Mouse (Mus musculus): Measurements from ENCODE around the gene Fancd2os. TPM values are rescaled to one million over a fixed set of nuclear protein-coding genes. Genes with fewer than 3 reads are reported as not detected.

Fancd2os gene
- total RNA-seq (2021) = not detected
- long read RNA-seq, experiment 1 = 0 reads
- long read RNA-seq, experiment 2 = 0 reads

DNA sequence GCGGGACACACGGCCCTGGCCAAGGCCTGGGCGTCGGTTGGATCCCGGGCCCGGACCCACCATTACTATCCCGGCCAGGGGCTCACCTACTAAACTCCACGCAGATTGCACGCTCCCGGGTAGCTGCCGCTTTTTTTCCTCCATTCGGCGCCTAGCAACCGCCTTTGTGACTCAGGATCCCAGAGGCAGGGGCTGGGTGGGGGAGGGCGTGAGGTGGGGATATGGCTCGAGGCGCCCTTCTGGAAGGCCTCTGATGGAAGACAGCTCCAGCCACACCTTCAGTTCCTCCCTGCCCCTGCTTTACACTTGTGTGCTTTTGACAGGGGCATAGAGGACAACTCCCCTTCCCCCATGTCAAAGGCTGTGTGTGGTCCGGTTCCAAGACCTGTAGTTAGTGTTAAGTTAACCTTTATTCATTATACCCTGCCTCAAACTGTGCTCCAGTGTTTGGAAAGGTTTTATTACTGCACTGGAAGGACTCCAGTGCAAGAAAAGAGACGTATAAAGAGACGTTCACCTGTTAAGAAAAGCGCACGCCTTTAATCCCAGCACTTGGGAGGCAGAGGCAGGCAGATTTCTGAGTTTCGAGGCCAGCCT lies at the start of gene Fancd2os:
Gene Fancd2os, minus strand, starts transcription at position 173 of the 597 bp plus-strand sequence.
- intact Hi-C loops (cut with DNase I) = no loop called here
- DNase-seq = no peak

DNA sequence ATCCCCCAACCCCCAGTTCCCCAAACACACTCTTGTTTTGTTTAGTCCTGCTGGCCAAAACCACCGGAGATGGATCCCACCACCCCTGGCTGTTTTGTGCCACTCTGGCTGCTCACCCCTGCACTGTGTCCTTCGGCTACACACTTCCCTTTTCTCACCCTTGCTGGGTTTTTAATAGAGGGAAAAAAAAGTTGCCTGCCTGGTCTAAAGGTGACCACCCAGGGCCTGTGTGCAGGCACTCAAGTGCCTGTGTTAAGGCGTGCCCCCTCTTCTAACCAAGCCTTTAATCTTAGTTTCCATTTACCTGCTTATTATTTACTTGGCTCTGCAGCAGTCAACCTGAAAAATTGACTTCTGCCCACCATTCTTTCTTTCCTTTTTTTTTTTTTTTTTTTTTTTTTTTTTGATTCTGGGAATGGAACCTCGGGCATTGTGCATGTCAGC lies 49.7 kb upstream of the Fancd2os start:
- intact Hi-C loops (cut with DNase I) = no loop called here

DNA sequence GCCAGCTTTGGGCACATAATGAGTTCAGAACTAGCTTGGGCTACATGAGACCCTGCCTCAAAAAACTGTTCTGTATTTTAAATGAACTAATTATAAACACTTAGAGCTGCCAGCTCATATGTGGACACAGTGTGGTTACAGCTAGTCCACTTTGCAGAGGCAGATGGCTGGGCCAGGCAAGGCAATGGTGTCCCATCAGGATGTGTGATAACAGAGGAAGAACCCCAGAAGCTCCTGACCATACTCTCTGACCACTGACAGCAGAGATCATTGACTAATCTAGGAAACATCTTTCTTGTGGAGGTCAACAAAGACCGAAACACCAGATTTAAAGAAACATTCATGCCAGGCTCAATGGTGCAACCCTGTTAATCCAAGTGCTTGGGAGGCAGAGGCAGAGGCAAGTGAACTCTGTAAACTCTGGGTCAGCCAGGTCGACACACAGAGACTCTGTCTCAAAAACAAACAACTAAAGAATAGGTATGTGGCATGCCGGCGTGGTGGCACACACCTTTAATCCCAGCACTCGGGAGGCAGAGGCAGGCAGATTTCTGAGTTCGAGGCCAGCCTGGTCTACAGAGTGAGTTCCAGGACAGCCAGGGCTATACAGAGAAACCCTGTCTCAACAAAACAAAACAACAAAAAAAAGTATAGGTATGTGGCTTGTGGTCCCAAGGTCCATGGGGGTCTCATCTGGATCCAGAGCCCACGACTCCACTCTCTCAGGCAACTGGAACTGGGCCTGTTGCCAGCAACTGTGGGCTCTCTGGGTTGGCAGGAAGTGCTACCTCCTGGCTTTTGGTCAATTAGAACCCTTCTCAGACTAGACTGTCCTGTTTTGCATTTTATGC lies 49.1 kb upstream of the Fancd2os start:
- intact Hi-C loops (cut with DNase I) = no loop called here
- no peak for DNase-seq

More for the DNA sequence above, 49.7 kb upstream of the Fancd2os start:
- DNase-seq = no peak

DNA sequence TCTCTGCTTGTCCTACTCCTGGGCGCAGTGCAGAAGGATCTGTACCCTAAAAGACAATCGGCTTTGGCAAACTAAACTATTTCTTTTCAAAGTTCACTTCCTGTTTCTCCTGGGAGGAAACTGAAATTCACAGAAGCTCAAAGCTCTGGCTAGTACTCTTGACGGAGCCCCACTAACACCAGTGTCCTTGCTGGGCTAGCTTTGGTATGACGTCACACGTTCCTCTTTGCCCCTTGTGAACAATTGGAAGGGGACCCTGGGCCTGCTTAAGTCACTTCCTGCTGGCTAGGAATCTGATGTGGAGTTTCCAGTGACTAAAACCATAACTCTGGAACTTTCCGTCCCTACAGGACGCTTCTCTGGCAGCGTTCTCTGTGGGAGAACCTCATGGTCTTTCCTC lies 44.3 kb upstream of the Fancd2os start:
- intact Hi-C loops (cut with DNase I) = no loop called here
- DNase-seq = no peak

DNA sequence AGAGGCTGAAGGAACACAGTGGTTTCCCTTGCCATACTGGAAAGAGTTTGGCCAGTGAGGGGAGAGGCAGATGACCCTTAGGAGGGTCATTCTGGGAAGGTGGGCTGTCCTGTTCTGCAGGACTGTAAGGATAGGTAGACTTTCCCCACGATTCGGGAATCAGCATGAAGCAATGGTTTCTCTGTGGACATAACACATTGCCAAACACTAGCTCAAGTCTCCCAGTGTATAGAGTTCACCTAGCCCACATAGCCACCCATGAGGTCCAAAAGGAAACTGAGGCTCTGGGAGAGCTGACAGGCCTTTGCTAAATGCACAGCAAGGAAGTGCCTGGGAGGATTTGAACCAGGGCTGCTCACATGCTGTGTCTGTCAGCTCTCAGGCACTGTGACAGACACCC lies 43.5 kb upstream of the Fancd2os start:
- intact Hi-C loops (cut with DNase I) = no loop called here
- no peak for DNase-seq

DNA sequence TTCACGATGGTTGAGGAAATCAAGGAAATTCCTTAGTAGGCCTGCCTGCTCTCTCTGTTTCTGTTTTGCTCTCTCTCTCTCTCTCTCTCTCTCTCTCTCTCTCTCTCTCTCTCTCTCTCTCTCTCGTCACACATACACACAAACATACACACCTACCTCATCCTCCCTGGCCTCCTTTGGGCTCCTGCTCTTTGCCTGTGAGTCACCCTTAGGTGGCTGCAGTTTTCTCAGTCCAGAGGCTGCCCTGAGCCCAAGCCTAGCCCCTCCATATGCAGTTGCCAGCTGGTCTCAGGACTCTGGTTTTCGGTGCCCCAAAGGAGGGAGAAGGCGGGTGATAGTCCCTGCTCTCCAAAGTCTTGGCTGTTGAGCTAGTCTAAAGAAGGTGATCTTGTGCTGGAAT lies 42.5 kb upstream of the Fancd2os start:
- intact Hi-C loops (cut with DNase I) = no loop called here
- DNase-seq = no peak

DNA sequence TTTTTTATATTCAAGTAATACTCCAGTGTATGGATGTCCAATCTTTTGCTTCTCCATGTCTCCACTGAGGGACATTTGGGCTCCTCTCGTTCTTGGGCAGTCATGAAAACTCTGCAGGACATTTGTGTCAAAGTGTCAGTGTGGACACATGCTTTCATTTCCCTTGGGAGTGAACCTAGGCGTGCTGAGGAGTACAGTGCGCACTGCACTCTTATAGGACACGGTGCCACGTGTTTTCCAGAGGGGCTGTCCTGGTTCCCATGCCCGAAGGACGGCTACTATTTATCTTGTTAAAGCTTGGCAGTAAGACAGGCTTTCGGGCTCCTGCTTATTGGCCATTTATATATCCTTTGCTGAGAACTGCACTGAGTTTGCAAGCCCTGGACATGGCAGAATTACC lies 42.1 kb upstream of the Fancd2os start:
- DNase-seq = no peak
- intact Hi-C loops (cut with DNase I) = no loop called here

DNA sequence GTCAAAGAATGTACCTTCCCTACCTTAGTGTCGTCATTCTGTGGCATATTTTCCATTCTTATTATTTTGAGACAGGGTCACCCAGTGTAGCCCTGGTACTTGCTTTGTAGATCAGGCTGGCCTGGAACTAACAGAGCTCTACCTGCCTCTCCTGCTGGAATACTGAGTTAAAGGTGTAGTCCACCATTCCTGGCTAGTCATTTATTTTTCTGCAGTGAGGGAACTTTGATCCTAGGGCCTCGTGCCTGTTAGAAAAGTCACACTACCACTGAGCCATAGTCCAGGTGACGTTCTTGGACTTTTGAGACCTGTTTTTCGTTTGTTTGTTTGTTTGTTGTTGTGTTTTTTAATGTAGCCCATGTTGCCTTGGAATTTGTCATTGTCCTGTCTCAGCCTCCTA lies 38.7 kb upstream of the Fancd2os start:
- intact Hi-C loops (cut with DNase I) = no loop called here
- DNase-seq = no peak

DNA sequence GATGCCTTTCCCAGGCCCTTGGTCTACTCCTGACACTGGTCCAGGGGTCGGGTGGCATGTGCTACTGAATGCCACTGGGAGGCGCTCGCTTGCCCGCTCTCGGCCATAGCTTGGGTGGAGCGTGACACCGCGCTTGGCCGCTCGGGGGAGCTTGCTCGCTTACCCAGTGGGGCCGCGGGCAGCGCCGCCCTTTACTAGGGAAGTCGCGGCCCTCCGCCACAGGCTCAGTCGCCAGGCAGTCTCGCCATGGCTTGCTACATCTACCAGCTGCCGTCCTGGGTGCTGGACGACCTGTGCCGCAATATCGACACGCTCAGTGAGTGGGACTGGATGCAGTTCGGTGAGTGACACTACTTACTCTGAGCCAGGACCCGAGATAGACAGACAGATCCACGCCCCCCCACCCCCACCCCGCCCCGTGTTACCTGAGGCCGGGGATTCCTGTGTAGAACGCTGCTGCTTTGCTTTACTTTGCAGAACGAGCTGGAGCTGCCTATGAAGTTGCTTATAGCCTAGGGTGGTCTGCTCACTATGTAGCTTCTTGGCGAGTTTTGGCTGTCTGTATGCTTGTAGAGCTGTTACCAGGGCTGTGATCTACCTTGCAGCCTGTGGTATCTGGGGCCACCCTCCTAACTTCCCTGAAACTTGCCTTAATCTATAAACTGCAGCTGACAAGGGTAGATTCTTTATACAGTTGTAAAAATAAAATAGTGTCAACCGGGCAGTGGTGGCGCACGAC lies 38.0 kb upstream of the Fancd2os start, which contains the start of gene Irak2:
Gene Irak2, plus strand, starts transcription at position 166 of the 739 bp plus-strand sequence.
- peak; percentile 92 to 96 for DNase-seq
- intact Hi-C loops (cut with DNase I) = loop anchor here (1.0 kb wide), 1 partner anchor 44 kb away; no protein-coding TSS in a partner anchor

DNA sequence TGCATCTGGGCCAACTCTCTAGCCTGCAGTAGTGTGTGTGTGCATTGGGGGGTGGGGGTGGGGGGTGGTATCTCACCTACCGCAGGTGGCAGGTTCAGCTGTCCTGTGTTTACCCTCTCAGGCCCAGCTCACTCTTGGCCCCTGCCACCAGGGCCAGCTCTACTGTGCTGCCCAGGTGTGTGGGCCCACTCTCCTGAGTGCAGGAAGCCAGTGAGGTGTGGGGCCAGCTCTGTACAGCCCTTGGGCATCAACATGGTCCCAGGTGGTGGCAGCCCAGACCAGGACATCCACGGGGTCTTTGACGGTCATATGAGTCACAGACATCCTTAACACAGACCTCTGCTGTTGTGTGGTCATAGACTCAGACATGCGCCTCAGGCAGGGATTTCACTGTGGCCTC lies 32.3 kb upstream of the Fancd2os start:
- intact Hi-C loops (cut with DNase I) = no loop called here
- no peak for DNase-seq

DNA sequence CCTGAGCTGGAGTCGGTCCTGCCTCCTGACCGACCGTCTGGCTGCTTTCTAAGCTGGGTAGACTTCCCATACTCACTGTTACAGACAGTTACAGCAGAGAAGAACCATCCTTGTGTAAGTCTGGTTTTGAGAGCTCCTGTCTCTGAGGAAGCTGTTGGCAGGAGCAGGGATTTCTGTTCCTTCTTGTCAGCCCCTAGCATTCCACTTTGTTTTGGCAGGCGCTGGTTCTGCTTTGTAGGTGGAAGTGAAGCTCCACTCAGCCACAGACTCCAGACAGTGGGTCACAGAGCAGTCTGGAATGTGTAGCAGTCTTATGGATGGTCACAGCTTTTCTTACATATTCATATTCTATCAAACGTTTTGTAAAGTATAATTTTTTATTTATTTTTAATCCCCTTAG lies 29.8 kb upstream of the Fancd2os start:
- intact Hi-C loops (cut with DNase I) = no loop called here
- no peak for DNase-seq

DNA sequence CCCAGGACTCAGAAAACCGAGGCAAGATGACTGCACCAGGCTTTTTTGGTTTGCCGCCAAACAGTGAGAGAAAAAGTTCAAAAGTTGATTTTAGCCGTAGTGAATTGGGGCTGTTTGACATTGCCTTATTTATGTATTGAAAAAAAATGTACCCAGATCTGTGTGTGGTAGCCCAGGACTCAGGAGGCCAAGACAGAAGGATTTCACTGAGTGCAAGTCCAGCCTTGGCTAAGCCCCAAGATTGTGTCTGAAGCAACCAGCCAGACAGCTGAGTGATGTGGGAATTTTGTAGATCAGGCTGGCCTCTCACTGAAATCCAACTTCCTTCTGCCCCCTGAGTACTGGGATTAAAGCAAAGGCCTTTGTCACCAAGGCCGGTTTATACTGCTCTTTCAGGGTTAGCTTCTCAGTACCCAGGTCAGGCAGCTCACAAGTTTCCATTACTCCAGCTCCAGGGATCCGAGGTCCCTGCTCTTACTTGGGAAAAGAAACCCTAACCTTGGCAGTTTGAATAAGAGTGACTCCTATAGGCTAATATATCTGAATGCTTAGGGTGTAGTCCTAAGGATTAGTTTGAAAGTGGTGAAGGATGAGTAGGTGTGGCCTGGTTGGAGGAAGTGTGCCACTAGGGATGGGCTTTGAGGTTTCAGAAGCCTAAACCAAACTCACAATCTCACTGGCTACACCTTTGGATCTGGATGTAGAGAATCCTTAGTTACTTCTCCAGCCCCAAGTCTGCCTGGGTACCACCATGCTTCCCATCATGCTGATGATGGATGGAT lies 24.7 kb upstream of the Fancd2os start:
- intact Hi-C loops (cut with DNase I) = no loop called here
- DNase-seq = no peak

DNA sequence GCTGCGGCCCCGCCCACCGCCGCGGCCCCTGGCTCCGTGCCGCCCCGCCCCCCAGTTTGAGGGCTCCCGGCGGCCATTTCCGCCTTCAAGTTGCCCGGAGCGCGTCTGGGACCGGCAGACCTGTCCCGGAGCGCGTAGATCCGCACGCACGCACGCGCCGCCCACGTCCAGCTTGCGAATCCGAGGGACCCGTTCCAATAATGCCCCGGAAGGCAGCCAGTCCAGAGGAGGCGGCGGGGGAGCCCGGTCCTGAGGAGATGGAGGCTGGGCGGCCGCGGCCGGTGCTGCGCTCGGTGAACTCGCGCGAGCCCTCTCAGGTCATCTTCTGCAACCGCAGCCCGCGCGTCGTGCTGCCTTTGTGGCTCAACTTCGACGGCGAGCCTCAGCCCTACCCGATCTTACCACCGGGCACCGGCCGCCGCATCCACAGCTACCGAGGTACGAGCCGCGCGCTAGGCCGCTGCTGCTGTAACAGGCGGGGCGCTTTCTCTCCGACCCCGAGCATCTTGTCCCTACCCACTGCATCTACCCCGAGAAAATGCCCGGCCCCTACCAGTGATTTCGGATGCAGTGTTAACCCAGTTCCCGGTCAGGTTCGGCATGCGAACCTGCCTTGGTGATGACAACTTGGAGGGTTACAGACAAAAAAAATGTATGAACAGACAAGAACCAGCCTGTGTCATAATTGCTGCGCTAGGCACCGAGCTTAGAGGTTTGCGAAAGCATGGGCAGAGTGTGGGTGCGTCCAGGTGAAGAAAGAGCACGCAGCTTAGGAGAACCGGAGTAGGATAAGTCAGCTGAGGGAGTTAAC lies 23.6 kb upstream of the Fancd2os start, which contains the start of gene Vhl:
Gene Vhl, plus strand, starts transcription at position 19 of the 811 bp plus-strand sequence.
- intact Hi-C loops (cut with DNase I) = no loop called here
- peak; percentile 84 to 89 for DNase-seq

DNA sequence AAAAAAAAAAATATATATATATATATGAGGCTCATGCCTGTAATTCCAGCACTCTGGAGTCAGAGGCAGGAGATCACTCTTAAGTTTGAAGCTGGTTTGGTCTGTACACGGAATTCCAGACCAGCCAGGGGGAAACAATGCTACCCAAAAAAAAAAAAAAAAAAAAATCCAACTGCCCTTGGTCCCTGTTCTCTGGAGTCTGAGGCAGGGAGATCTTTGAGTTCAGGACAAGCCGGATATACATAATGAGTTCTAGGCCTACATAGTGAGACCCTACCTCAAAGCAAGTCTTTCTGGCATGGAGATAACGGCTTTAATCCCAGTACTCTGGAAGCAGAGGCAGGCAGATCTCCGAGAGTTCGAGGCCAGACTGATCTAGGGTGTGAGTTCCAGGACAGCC lies 22.9 kb upstream of the Fancd2os start:
- DNase-seq = no peak
- intact Hi-C loops (cut with DNase I) = no loop called here

DNA sequence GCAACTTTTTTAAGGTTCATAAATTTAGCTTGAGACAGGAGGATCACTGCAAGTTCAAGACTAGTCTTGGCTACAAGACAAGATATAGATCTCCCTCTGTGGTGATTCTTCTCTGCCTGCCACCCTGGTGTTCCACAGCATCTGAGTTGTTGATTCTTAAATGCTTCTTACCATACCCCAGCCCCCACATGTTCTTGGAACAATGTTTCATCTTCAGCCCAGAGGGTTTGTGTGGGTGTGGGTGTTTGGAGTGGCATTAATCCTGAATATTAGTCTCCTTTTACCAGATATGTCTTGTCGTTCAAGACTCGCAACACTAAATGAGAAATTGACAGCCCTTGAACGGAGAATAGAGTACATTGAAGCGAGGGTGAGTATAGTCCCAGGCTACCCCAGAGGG lies 15.0 kb upstream of the Fancd2os start:
- DNase-seq = no peak
- intact Hi-C loops (cut with DNase I) = no loop called here

DNA sequence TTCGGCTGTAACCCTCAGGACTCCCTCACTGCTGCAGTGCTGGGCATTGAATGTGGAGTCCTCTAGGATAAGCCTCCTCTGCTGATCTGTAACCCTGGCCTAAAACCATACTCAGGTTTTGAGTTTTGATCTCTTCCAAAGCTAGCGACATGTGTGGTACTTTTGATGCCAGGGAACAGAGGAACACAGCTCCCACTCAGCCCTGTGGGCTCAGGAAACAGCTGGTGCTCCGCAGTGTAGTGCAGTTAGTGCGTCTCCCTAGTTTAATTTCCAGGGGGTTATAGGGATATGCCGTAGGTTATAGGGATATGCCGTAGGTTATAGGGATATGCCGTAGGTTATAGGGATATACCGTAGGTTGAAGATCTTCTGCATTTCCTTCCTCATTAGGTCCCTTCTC lies 14.5 kb upstream of the Fancd2os start:
- intact Hi-C loops (cut with DNase I) = no loop called here
- no peak for DNase-seq

DNA sequence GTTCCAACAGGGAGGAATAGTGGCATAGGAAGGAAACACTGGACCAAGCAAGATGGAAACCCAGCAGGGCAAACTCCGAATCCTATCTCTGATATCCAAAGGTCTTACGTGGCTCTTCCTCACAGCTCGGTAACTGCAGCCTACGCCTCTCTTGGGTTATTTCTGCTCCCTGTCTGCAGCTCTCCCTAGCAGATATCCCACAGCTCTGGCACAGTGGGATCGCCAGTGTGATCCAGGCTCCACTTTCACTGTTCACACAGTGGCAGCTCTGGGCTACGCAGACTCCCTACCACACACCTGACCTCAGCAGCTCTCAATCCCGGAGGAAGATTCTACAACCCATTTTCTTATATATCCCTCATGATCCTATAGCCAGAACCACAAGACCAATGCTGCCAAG lies 13.6 kb upstream of the Fancd2os start:
- no peak for DNase-seq
- intact Hi-C loops (cut with DNase I) = no loop called here

DNA sequence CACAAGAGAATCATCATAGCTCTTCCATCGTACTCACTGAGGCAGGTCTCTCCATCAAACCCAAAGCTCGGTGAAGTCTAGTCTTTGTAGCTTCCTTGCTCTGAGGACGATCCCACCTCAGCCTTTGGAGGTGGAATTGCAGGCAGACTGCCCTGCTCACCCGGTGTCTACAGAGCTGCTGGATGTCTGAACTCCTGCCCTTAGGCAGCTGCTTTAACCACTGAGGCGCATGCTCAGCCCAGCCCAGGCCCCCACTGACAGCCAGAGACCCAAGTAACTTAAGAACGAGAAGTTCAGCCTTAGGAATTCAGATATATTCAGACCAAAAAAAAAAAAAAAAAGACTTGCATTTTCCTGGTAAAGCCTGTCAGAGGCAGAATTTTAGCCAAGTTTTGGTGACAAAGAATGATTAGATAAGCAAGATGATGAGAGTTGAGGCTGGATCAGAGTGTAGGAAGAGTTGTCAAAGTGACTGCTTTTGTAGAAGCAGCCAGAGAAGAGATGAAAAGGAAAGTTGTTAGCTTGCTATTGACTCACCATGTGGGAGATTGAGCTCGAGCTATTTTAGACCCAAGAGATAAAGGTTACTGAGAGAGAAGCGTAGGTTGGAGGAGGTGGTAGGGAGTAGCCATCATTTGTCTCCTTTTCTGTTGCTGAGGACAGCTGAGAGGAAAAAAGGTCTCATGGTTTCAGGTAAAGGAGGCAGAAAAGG lies 11.9 kb upstream of the Fancd2os start:
- intact Hi-C loops (cut with DNase I) = no loop called here
- DNase-seq = no peak

DNA sequence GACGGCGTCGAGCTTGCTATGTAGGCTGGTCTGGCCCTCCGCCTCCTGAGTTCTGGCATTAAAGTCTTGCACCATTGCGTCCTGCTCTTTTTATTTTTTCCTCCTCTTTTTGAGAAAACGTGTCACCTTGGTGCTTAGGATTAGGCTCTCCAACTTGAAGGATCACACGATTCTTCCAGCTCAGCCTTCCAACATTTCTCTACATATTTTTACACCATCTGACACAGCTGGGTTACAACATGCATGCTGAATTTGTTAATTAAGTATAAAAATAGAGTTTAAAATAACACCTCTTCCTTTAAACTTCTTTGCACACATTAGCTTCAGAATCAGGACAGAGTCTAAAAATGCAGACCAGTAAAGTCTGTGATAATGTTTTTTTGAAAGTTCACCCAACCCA lies 8.8 kb upstream of the Fancd2os start:
- intact Hi-C loops (cut with DNase I) = no loop called here

More for the DNA sequence above, 8.8 kb upstream of the Fancd2os start:
- DNase-seq = no peak

Data from gastrocnemius, postnatal 36 days (tissue).